Mouse (Mus musculus) stomach, embryonic 16.5 days (tissue): ENCODE data around the gene Tagap. TPM values are rescaled to one million over a fixed set of nuclear protein-coding genes. Genes with fewer than 3 reads are reported as not detected.
A peak's percentile ranks its signal among the peaks of the same experiment; 100 is the strongest.
"Not testable (repeated sequence)": the region's sequence is repeated elsewhere in the genome, so short reads cannot be mapped to it uniquely, and the experiment has no call there.

Experiments
- ATAC-seq: fragments of 200-750 bp; cut with Nextera tagmentation; 2 replicates; pipeline ENCODE4 v1.8.0; 2017; ENCODE audit warnings: moderate number of reproducible peaks, moderate TSS enrichment; ENCODE audit not compliant: insufficient read depth, low FRiP score
- H3K27ac ChIP-seq: fragments of 300-500 bp; sonication (generic); 2 replicates; pipeline ENCODE4 v1.5.1; 2014; ENCODE audit warnings: low read length
- H3K27me3 ChIP-seq: fragments of 300-500 bp; sonication (generic); 2 replicates; pipeline ENCODE4 v1.6.1; 2014; ENCODE audit warnings: low read length, control low read depth, mixed read lengths; ENCODE audit not compliant: control insufficient read depth, insufficient read depth
- H3K36me3 ChIP-seq: fragments of 300-500 bp; sonication (generic); 2 replicates; pipeline ENCODE4 v1.6.1; 2014; ENCODE audit warnings: low read length; ENCODE audit not compliant: control insufficient read depth, insufficient read depth
- H3K4me1 ChIP-seq: fragments of 300-500 bp; sonication (generic); 2 replicates; pipeline ENCODE4 v1.6.1; 2014; ENCODE audit warnings: low read length, control low read depth, mixed read lengths; ENCODE audit not compliant: control insufficient read depth, insufficient read depth
- H3K4me2 ChIP-seq: fragments of 300-500 bp; sonication (generic); 2 replicates; pipeline ENCODE4 v1.6.1; 2014; ENCODE audit warnings: low read depth, low read length, mixed read lengths
- H3K4me3 ChIP-seq: fragments of 300-500 bp; sonication (generic); replicated peaks from 2 replicates; pipeline ENCODE4 v1.5.1; 2014; ENCODE audit warnings: mild to moderate bottlenecking, low read length
- H3K9ac ChIP-seq: fragments of 300-500 bp; sonication (generic); 2 replicates; pipeline ENCODE4 v1.6.1; 2014; ENCODE audit warnings: low read length
- H3K9me3 ChIP-seq: fragments of 300-500 bp; sonication (generic); replicated peaks from 2 replicates; pipeline ENCODE4 v1.6.1; 2016; ENCODE audit warnings: low read length, control low read depth; ENCODE audit not compliant: control insufficient read depth
- WGBS: fragments of 180-500 bp; shearing (Covaris S2); extraction: QIAGEN DNeasy Blood & Tissue Kit; methylation state at CpG from one replicate; pipeline ENCODE4 v1.1.7; 2014; 5-methylcytosine and 5-hydroxymethylcytosine counted together
- polyA plus RNA-seq: library from polyadenylated mRNA; unstranded; fragments of >200 nt; fragmentation: Nextera tagmentation; extraction: Ambion mirVana; gene quantifications from 2 replicates; pipeline ENCODE4 v1.2.1, GENCODE M21; 2015

The Tagap gene
- polyA plus RNA-seq, 1 experiment from 2014 or later, result 1.6 TPM

GRCm38 (mm10) chr17:7927582-7928535 is 2.1 kb downstream of the Tagap start:
- Histone ChIP-seq H3K4me1 (no peaks in the 10 kb centered on the region), H3K27me3 (no peaks in the 10 kb centered on the region), H3K9ac (no peak overlapping the region), H3K4me2 (no peak overlapping the region), H3K36me3 (no peaks in the 10 kb centered on the region), H3K9me3 (no peaks in the 10 kb centered on the region), H3K27ac (no peak overlapping the region), H3K4me3 (no peak overlapping the region)
- 69% methylated on average over 24 of the region's 24 CpGs for WGBS
- ATAC-seq, result no peak

GRCm38 (mm10) chr17:7928662-7929061 is 2.9 kb downstream of the Tagap start:
- Histone ChIP-seq H3K9ac (no peak overlapping the region), H3K4me2 (no peak overlapping the region), H3K4me3 (no peak overlapping the region), H3K27ac (no peak overlapping the region), H3K9me3 (no peaks in the 10 kb centered on the region), H3K36me3 (no peaks in the 10 kb centered on the region), H3K4me1 (no peaks in the 10 kb centered on the region), H3K27me3 (no peaks in the 10 kb centered on the region)
- no peak for ATAC-seq
- 82% methylated on average over 6 of the region's 6 CpGs for WGBS

GRCm38 (mm10) chr17:7929279-7929678 is 3.5 kb downstream of the Tagap start:
- ATAC-seq, result no peak
- no peak overlapping the region for H3K27ac ChIP-seq
- H3K9me3 ChIP-seq, result no peaks in the 10 kb centered on the region
- WGBS, result 36% methylated on average over 8 of the region's 8 CpGs
- H3K27me3 ChIP-seq, result no peaks in the 10 kb centered on the region
- H3K4me2 ChIP-seq, result no peak overlapping the region
- no peaks in the 10 kb centered on the region for H3K36me3 ChIP-seq
- no peak overlapping the region for H3K9ac ChIP-seq
- H3K4me1 ChIP-seq, result no peaks in the 10 kb centered on the region
- H3K4me3 ChIP-seq, result no peak overlapping the region

GRCm38 (mm10) chr17:7931096-7931990 is 5.5 kb downstream of the Tagap start:
- Histone ChIP-seq H3K27me3 (no peaks in the 10 kb centered on the region), H3K27ac (no peak overlapping the region), H3K4me3 (no peak overlapping the region), H3K36me3 (no peaks in the 10 kb centered on the region), H3K4me2 (no peak overlapping the region), H3K9ac (no peak overlapping the region), H3K9me3 (no peaks in the 10 kb centered on the region), H3K4me1 (no peaks in the 10 kb centered on the region)
- 78% methylated on average over 13 of the region's 13 CpGs for WGBS
- no peak for ATAC-seq

GRCm38 (mm10) chr17:7932121-7932520 is 6.3 kb downstream of the Tagap start:
- not testable (repeated sequence) for H3K4me2 ChIP-seq, ATAC-seq, H3K4me1 ChIP-seq, H3K9me3 ChIP-seq, H3K9ac ChIP-seq, H3K27me3 ChIP-seq, H3K4me3 ChIP-seq, H3K27ac ChIP-seq, H3K36me3 ChIP-seq
- 58% methylated on average over 3 of the region's 8 CpGs for WGBS

GRCm38 (mm10) chr17:7939640-7940039 is 13.8 kb downstream of the Tagap start:
- no peak overlapping the region for H3K9ac ChIP-seq
- ATAC-seq, result no peak
- H3K4me1 ChIP-seq, result no peaks in the 10 kb centered on the region
- H3K4me3 ChIP-seq, result no peak overlapping the region
- no peak overlapping the region for H3K4me2 ChIP-seq
- WGBS, result 50% methylated on average over 8 of the region's 8 CpGs
- H3K27ac ChIP-seq, result no peak overlapping the region
- H3K9me3 ChIP-seq, result no peaks in the 10 kb centered on the region
- no peaks in the 10 kb centered on the region for H3K36me3 ChIP-seq
- no peaks in the 10 kb centered on the region for H3K27me3 ChIP-seq

- Histone ChIP-seq H3K9ac (peak within 1 kb of the TSS; percentile 78), H3K27ac (peak within 1 kb of the TSS; percentile 86), H3K4me2 (peak within 1 kb of the TSS; percentile 58), H3K4me3 (peak within 1 kb of the TSS; percentile 57)
- not testable (repeated sequence) for H3K4me1 ChIP-seq, H3K36me3 ChIP-seq, H3K9me3 ChIP-seq, H3K27me3 ChIP-seq
- peak; percentile 97 for ATAC-seq
- WGBS, result 3% methylated on average over 53 of the region's 58 CpGs
These were observed 19.6 kb downstream of the Tagap start, which contains the start of gene Rsph3a for GRCm38 (mm10) chr17:7945117-7946052. Rsph3a (plus strand) TSS chr17:7945614.

- not testable (repeated sequence) for H3K27ac ChIP-seq, H3K27me3 ChIP-seq
- peak; percentile 33 for ATAC-seq
These were observed 20.3 kb downstream of the Tagap start for GRCm38 (mm10) chr17:7946053-7946627.

More at GRCm38 (mm10) chr17:7946053-7946627, 20.3 kb downstream of the Tagap start:
- peak overlapping the region; percentile 40 for H3K4me2 ChIP-seq
- peak overlapping the region; percentile 69 for H3K9ac ChIP-seq
- 0% methylated on average over 17 of the region's 27 CpGs for WGBS
- H3K9me3 ChIP-seq, H3K36me3 ChIP-seq, H3K4me1 ChIP-seq: not testable (repeated sequence)
- peak overlapping the region; percentile 57 for H3K4me3 ChIP-seq
